Mouse (Mus musculus): ENCODE data around the gene Msh4.

The Msh4 gene

DNA sequence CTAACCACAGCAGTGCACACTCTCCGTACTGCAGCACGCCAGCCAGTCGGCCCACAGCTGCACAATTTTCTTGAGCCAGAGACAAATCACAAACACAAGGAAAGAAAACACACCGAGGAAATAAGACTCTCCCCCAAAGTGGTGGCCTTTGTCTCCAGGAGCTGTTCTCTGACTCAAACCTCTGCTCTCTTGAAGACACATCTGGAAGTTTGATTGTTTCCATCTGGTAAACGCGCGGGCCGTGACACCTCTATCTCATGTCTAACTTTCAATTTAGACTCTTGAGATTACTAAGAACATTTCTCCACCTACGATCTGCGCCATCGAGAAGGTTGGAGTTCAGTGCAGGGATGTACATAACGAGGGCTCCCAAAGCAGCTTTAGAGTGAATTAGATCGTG lies 97.5 kb downstream of the Msh4 start:
- DNase-seq (ENCODE audit: low spot score in 2 of 2), result no peak

GRCm38 (mm10) chr3:153807444-153808149 lies 98.3 kb downstream of the Msh4 start:
- DNase-seq (ENCODE audit: low spot score in 2 of 2), result no peak
